Mouse (Mus musculus) small intestine, adult 2 months (tissue): ENCODE data around the gene Ipo9. TPM values are rescaled to one million over a fixed set of nuclear protein-coding genes. Genes with fewer than 3 reads are reported as not detected.

Experiments
- H3K27ac ChIP-seq: fragments of 200-500 bp; 2 replicates; pipeline ENCODE4 v1.5.1; 2012; ENCODE audit warnings: low read depth, low read length, control low read depth, inconsistent platforms; ENCODE audit not compliant: insufficient read depth
- H3K27me3 ChIP-seq: fragments of 200-500 bp; 2 replicates; pipeline ENCODE4 v1.6.1; 2012; ENCODE audit warnings: mild to moderate bottlenecking, moderate library complexity, low read length, inconsistent platforms; ENCODE audit not compliant: control insufficient read depth, insufficient read depth
- H3K36me3 ChIP-seq: fragments of 200-500 bp; 2 replicates; pipeline ENCODE4 v1.6.1; 2012; ENCODE audit warnings: mild to moderate bottlenecking, low read length, control low read depth, inconsistent platforms; ENCODE audit not compliant: control insufficient read depth, insufficient read depth
- H3K4me1 ChIP-seq: fragments of 200-500 bp; 2 replicates; pipeline ENCODE4 v1.6.1; 2012; ENCODE audit warnings: low read length, inconsistent platforms, mixed read lengths; ENCODE audit not compliant: control insufficient read depth, insufficient read depth, insufficient read length
- H3K4me3 ChIP-seq: fragments of 200-500 bp; 2 replicates; pipeline ENCODE4 v1.5.1; 2012; ENCODE audit warnings: low read depth, mild to moderate bottlenecking, control low read depth, inconsistent platforms, low read length, moderate library complexity
- CTCF ChIP-seq: fragments of 200-500 bp; IDR thresholded peaks from 2 replicates; pipeline ENCODE4 v1.5.1; 2012; ENCODE audit warnings: low read depth, mild to moderate bottlenecking, control low read depth, inconsistent platforms, low read length, moderate library complexity, mixed read lengths; ENCODE audit not compliant: insufficient replicate concordance, insufficient read length; ENCODE audit errors: extremely low read depth
- POLR2A ChIP-seq: fragments of 200-500 bp; IDR thresholded peaks from 2 replicates; pipeline ENCODE4 v1.6.1; 2012; ENCODE audit warnings: low read depth, mild to moderate bottlenecking, control low read depth, inconsistent platforms, low read length, moderate library complexity
- WGBS: fragments of 180-500 bp; shearing (Covaris S2); methylation state at CpG from one replicate; pipeline ENCODE4 v1.1.7; 2018; 5-methylcytosine and 5-hydroxymethylcytosine counted together
- polyA plus RNA-seq: library from polyadenylated mRNA; depleted of rRNA; stranded (reverse); fragments of >200 nt; gene quantifications from 2 replicates; pipeline ENCODE4 v1.2.3, GENCODE M21; 2012

The Ipo9 gene
- polyA plus RNA-seq, 1 experiment = 28.8 TPM

GRCm38 (mm10) chr1:135430669-135431017, 344 bp upstream of the Ipo9 start:
- 5% methylated on average over 14 of the region's 14 CpGs for WGBS
- H3K36me3 ChIP-seq = no peaks in the 10 kb centered on the region
- peak overlapping the region; percentile 89 for H3K4me3 ChIP-seq
- H3K27ac ChIP-seq = no peak overlapping the region
- H3K27me3 ChIP-seq = no peaks in the 10 kb centered on the region
- H3K4me1 ChIP-seq = no peaks in the 10 kb centered on the region
- TF ChIP-seq POLR2A = no peak
- TF ChIP-seq CTCF = no peak

- H3K27ac ChIP-seq = no peak overlapping the region
- TF ChIP-seq POLR2A (no peak), CTCF (no peak)
- H3K4me1 ChIP-seq = no peaks in the 10 kb centered on the region
- H3K27me3 ChIP-seq = no peaks in the 10 kb centered on the region
- 85% methylated on average over 6 of the region's 6 CpGs for WGBS
- H3K36me3 ChIP-seq = peaks cover 7% of the 10 kb centered on the region; the same call in 1 of the 2 replicates
- no peak overlapping the region for H3K4me3 ChIP-seq
These were observed 2.9 kb downstream of the Ipo9 start for GRCm38 (mm10) chr1:135427390-135427789.

GRCm38 (mm10) chr1:135426645-135427044, 3.7 kb downstream of the Ipo9 start:
- WGBS = 93% methylated on average over 10 of the region's 10 CpGs
- peaks cover 7% of the 10 kb centered on the region; the same call in 1 of the 2 replicates for H3K36me3 ChIP-seq
- H3K27me3 ChIP-seq = no peaks in the 10 kb centered on the region
- no peak overlapping the region for H3K27ac ChIP-seq
- no peaks in the 10 kb centered on the region for H3K4me1 ChIP-seq
- no peak overlapping the region for H3K4me3 ChIP-seq
- no peak for TF ChIP-seq CTCF
- no peak for TF ChIP-seq POLR2A

- H3K4me1 ChIP-seq = no peaks in the 10 kb centered on the region
- 86% methylated on average over 6 of the region's 6 CpGs for WGBS
- H3K27me3 ChIP-seq = no peaks in the 10 kb centered on the region
- TF ChIP-seq POLR2A (no peak), CTCF (no peak)
- no peak overlapping the region for H3K27ac ChIP-seq
- H3K36me3 ChIP-seq = peaks cover 17% of the 10 kb centered on the region
- no peak overlapping the region for H3K4me3 ChIP-seq
These were observed 7.5 kb downstream of the Ipo9 start for GRCm38 (mm10) chr1:135422772-135423171.

- no peak overlapping the region for H3K27ac ChIP-seq
- no peaks in the 10 kb centered on the region for H3K27me3 ChIP-seq
- peaks cover 35% of the 10 kb centered on the region for H3K36me3 ChIP-seq
- no peak for TF ChIP-seq CTCF
- TF ChIP-seq POLR2A = no peak
- no peak overlapping the region for H3K4me3 ChIP-seq
- no peaks in the 10 kb centered on the region; the same call in 1 of the 2 replicates for H3K4me1 ChIP-seq
These were observed 16.3 kb downstream of the Ipo9 start for GRCm38 (mm10) chr1:135413996-135414395.

GRCm38 (mm10) chr1:135412130-135412529, 18.2 kb downstream of the Ipo9 start:
- WGBS = 91% methylated on average over 4 of the region's 4 CpGs
- TF ChIP-seq CTCF (no peak), POLR2A (no peak)
- Histone ChIP-seq H3K36me3 (peaks cover 36% of the 10 kb centered on the region), H3K4me3 (no peak overlapping the region), H3K27me3 (no peaks in the 10 kb centered on the region), H3K27ac (no peak overlapping the region), H3K4me1 (no peaks in the 10 kb centered on the region; the same call in 1 of the 2 replicates)

GRCm38 (mm10) chr1:135410967-135411366, 19.3 kb downstream of the Ipo9 start:
- Histone ChIP-seq H3K36me3 (peaks cover 36% of the 10 kb centered on the region), H3K4me3 (no peak overlapping the region), H3K27ac (no peak overlapping the region), H3K27me3 (no peaks in the 10 kb centered on the region), H3K4me1 (no peaks in the 10 kb centered on the region; the same call in 1 of the 2 replicates)
- TF ChIP-seq POLR2A = no peak
- WGBS = 68% methylated on average over 2 of the region's 2 CpGs

GRCm38 (mm10) chr1:135408973-135409372, 21.3 kb downstream of the Ipo9 start:
- no peak overlapping the region for H3K27ac ChIP-seq
- no peak overlapping the region for H3K4me3 ChIP-seq
- no peak for TF ChIP-seq CTCF
- no peak for TF ChIP-seq POLR2A
- no peaks in the 10 kb centered on the region; the same call in 1 of the 2 replicates for H3K4me1 ChIP-seq
- WGBS = 96% methylated on average over 4 of the region's 4 CpGs
- peaks cover 39% of the 10 kb centered on the region for H3K36me3 ChIP-seq
- H3K27me3 ChIP-seq = no peaks in the 10 kb centered on the region
